Mouse (Mus musculus) small intestine, adult 2 months (tissue): ENCODE measurements around the gene Gm26965. TPM values are rescaled to one million over a fixed set of nuclear protein-coding genes. Genes with fewer than 3 reads are reported as not detected.
A peak's percentile ranks its signal among the peaks of the same experiment; 100 is the strongest.
"Not testable (repeated sequence)": the region's sequence is repeated elsewhere in the genome, so short reads cannot be mapped to it uniquely, and the experiment has no call there.

ENCODE experiments used
- H3K27ac ChIP-seq: fragments of 200-500 bp; 2 replicates; pipeline ENCODE4 v1.5.1; 2012; ENCODE audit warnings: low read depth, low read length, control low read depth, inconsistent platforms; ENCODE audit not compliant: insufficient read depth
- H3K27me3 ChIP-seq: fragments of 200-500 bp; 2 replicates; pipeline ENCODE4 v1.6.1; 2012; ENCODE audit warnings: mild to moderate bottlenecking, moderate library complexity, low read length, inconsistent platforms; ENCODE audit not compliant: control insufficient read depth, insufficient read depth
- H3K36me3 ChIP-seq: fragments of 200-500 bp; 2 replicates; pipeline ENCODE4 v1.6.1; 2012; ENCODE audit warnings: mild to moderate bottlenecking, low read length, control low read depth, inconsistent platforms; ENCODE audit not compliant: control insufficient read depth, insufficient read depth
- H3K4me1 ChIP-seq: fragments of 200-500 bp; 2 replicates; pipeline ENCODE4 v1.6.1; 2012; ENCODE audit warnings: low read length, inconsistent platforms, mixed read lengths; ENCODE audit not compliant: control insufficient read depth, insufficient read depth, insufficient read length
- H3K4me3 ChIP-seq: fragments of 200-500 bp; 2 replicates; pipeline ENCODE4 v1.5.1; 2012; ENCODE audit warnings: low read depth, mild to moderate bottlenecking, control low read depth, inconsistent platforms, low read length, moderate library complexity
- CTCF ChIP-seq: fragments of 200-500 bp; IDR thresholded peaks from 2 replicates; pipeline ENCODE4 v1.5.1; 2012; ENCODE audit warnings: low read depth, mild to moderate bottlenecking, control low read depth, inconsistent platforms, low read length, moderate library complexity, mixed read lengths; ENCODE audit not compliant: insufficient replicate concordance, insufficient read length; ENCODE audit errors: extremely low read depth
- POLR2A ChIP-seq: fragments of 200-500 bp; IDR thresholded peaks from 2 replicates; pipeline ENCODE4 v1.6.1; 2012; ENCODE audit warnings: low read depth, mild to moderate bottlenecking, control low read depth, inconsistent platforms, low read length, moderate library complexity
- WGBS: fragments of 180-500 bp; shearing (Covaris S2); methylation state at CpG from one replicate; pipeline ENCODE4 v1.1.7; 2018; 5-methylcytosine and 5-hydroxymethylcytosine counted together
- polyA plus RNA-seq: library from polyadenylated mRNA; depleted of rRNA; stranded (reverse); fragments of >200 nt; gene quantifications from 2 replicates; pipeline ENCODE4 v1.2.3, GENCODE M21; 2012

Gene Gm26965
- polyA plus RNA-seq, 1 experiment: not detected

GRCm38 (mm10) chr13:67500908-67501307 is 25.0 kb downstream of the Gm26965 start:
- Histone ChIP-seq H3K27ac (no peak overlapping the region), H3K27me3 (no peaks in the 10 kb centered on the region), H3K4me3 (no peak overlapping the region), H3K36me3 (no peaks in the 10 kb centered on the region), H3K4me1 (peaks cover 2% of the 10 kb centered on the region; the same call in 1 of the 2 replicates)
- TF ChIP-seq POLR2A (no peak), CTCF (no peak)
- 90% methylated on average over 1 of the region's 1 CpGs for WGBS

GRCm38 (mm10) chr13:67500084-67500719 is 25.7 kb downstream of the Gm26965 start, which contains the start of gene Zfp58:
Gene Zfp58 (minus strand): TSS chr13:67500555.
- WGBS: under 1% methylated on average over 22 of the region's 22 CpGs
- no peak within 1 kb of the TSS for H3K27ac ChIP-seq
- H3K36me3 ChIP-seq: no peaks in the 10 kb centered on the region

GRCm38 (mm10) chr13:67495631-67496030 is 30.3 kb downstream of the Gm26965 start:
- H3K27ac ChIP-seq: no peak overlapping the region
- no peaks in the 10 kb centered on the region for H3K27me3 ChIP-seq
- no peak for TF ChIP-seq POLR2A
- TF ChIP-seq CTCF: no peak
- WGBS: 94% methylated on average over 1 of the region's 1 CpGs
- H3K4me1 ChIP-seq: peaks cover 2% of the 10 kb centered on the region; the same call in 1 of the 2 replicates
- H3K4me3 ChIP-seq: no peak overlapping the region
- H3K36me3 ChIP-seq: peaks cover 25% of the 10 kb centered on the region

More at GRCm38 (mm10) chr13:67500084-67500719, 25.7 kb downstream of the Gm26965 start, which contains the start of gene Zfp58:
- peaks cover 2% of the 10 kb centered on the region; the same call in 1 of the 2 replicates for H3K4me1 ChIP-seq
- TF ChIP-seq POLR2A: peak; percentile 41; the same call in 1 of the 2 replicates
- no peak for TF ChIP-seq CTCF
- peak within 1 kb of the TSS; percentile 75 for H3K4me3 ChIP-seq
- no peaks in the 10 kb centered on the region for H3K27me3 ChIP-seq

- H3K27me3 ChIP-seq: no peaks in the 10 kb centered on the region
- no peaks in the 10 kb centered on the region for H3K4me1 ChIP-seq
- 20% methylated on average over 8 of the region's 8 CpGs for WGBS
- H3K36me3 ChIP-seq: 0 out of 2 replicates have a peak, but pooled peaks cover 1% of the 10 kb centered on the region
- peak overlapping the region; percentile 81 for H3K4me3 ChIP-seq
- H3K27ac ChIP-seq: peak overlapping the region; percentile 27
- TF ChIP-seq CTCF (no peak), POLR2A (no peak)
Measured at GRCm38 (mm10) chr13:67484424-67484811, 41.5 kb downstream of the Gm26965 start.

GRCm38 (mm10) chr13:67483625-67484423 is 42.1 kb downstream of the Gm26965 start, which contains the start of gene Zfp874b:
Gene Zfp874b (minus strand): TSS chr13:67484258.
- TF ChIP-seq POLR2A (no peak), CTCF (no peak)
- Histone ChIP-seq H3K4me1 (no peaks in the 10 kb centered on the region), H3K4me3 (peak within 1 kb of the TSS; percentile 81), H3K36me3 (0 out of 2 replicates have a peak, but pooled peaks cover 1% of the 10 kb centered on the region), H3K27ac (peak within 1 kb of the TSS; percentile 50), H3K27me3 (no peaks in the 10 kb centered on the region)
- WGBS: 2% methylated on average over 20 of the region's 20 CpGs

GRCm38 (mm10) chr13:67481528-67481927 is 44.4 kb downstream of the Gm26965 start:
- Histone ChIP-seq H3K27ac (no peak overlapping the region), H3K27me3 (no peaks in the 10 kb centered on the region), H3K36me3 (0 out of 2 replicates have a peak, but pooled peaks cover 3% of the 10 kb centered on the region), H3K4me3 (no peak overlapping the region), H3K4me1 (no peaks in the 10 kb centered on the region)
- TF ChIP-seq POLR2A: no peak
- no peak for TF ChIP-seq CTCF
- WGBS: 63% methylated on average over 4 of the region's 4 CpGs

GRCm38 (mm10) chr13:67469274-67469673 is 56.7 kb downstream of the Gm26965 start:
- WGBS: 90% methylated on average over 3 of the region's 3 CpGs
- H3K27me3 ChIP-seq: no peaks in the 10 kb centered on the region
- TF ChIP-seq POLR2A (no peak), CTCF (no peak)
- peaks cover 7% of the 10 kb centered on the region for H3K36me3 ChIP-seq
- H3K27ac ChIP-seq: no peak overlapping the region
- H3K4me1 ChIP-seq: no peaks in the 10 kb centered on the region
- H3K4me3 ChIP-seq: no peak overlapping the region

GRCm38 (mm10) chr13:67463506-67464185 is 62.3 kb downstream of the Gm26965 start:
- 62% methylated on average over 3 of the region's 5 CpGs for WGBS
- not testable (repeated sequence) for H3K27ac ChIP-seq, H3K36me3 ChIP-seq, H3K27me3 ChIP-seq, H3K4me3 ChIP-seq, H3K4me1 ChIP-seq
